Mouse (Mus musculus) heart, adult 2 months (tissue): ENCODE measurements around the gene Lcor.

Experiments
- CTCF ChIP-seq: fragments of 200-600 bp; IDR thresholded peaks from 2 replicates; pipeline ENCODE4 v1.8.1; 2022; ENCODE audit warnings: antibody characterized with exemption, mild to moderate bottlenecking, moderate library complexity
- POLR2A ChIP-seq: fragments of 200-500 bp; IDR thresholded peaks from 2 replicates; pipeline ENCODE4 v1.6.1; 2011; ENCODE audit warnings: mild to moderate bottlenecking, low read depth, low read length, control low read depth; ENCODE audit not compliant: insufficient read depth

- TF ChIP-seq POLR2A (no peak), CTCF (no peak)
Observed at GRCm38 (mm10) chr19:41557491-41557890, 75.1 kb downstream of the Lcor start.
